Mouse (Mus musculus): ENCODE measurements around the gene Slain1.
"Not testable (repeated sequence)": the region's sequence is repeated elsewhere in the genome, so short reads cannot be mapped to it uniquely, and the experiment has no call there.

The Slain1 gene

DNA sequence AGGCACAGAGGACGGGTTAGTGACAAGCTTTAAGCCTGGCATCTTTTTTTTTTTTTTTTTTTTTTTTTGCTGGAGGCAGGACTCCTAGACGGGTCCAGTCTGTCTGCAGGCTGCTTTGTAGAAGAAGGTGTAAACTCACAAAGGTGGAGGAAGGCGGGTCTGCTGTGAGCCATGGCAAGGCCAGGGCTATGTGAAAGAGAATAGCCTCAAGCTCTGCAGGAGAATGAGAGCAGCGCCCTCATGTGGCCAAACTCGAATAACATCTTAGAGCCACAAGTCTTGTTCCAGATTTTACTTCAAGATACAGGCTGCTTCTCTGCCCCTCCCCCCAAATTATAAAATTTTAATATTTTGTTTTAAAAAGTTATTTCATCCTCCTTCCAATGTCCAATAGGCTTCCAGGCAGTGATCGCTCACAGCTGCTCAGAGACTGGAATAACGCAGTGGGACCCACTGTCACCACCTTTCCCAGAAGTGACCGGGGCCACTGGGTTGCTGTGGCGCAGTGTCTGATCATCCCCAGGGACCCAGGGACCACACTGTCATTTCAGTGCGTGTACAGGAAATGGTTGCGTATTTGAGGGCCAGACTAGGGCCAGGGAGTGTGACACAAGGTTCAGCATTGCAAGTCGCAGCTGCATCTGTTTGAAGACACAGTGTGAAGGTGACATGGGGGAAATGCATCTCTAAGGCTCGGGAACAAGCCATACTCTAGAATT is 70.8 kb downstream of the Slain1 start:
- peak in 1 of 2 experiments; percentile 32 for DNase-seq (ENCODE audit: low spot score in 2 of 2)

DNA sequence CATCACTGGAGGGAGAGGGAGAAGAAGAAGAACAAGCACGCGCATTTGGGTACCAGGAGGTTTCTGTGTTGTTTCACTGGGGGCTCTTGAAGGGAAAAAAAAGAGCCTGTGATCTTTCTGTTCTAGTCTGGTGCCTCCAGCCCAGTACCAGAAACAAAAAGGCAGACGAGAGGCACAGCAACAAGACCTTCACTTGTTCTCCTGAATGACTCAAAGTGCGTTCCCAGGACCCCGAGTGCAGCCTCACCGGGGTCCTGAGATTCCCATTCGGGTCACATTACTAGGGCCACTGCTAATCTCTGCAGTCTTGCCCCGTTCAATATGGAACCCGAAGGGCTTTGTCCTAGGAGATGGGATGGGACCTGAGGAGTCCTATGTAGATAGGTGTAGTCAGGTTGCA is 73.3 kb downstream of the Slain1 start:
- DNase-seq (ENCODE audit: low spot score in 2 of 2) = no peak

DNA sequence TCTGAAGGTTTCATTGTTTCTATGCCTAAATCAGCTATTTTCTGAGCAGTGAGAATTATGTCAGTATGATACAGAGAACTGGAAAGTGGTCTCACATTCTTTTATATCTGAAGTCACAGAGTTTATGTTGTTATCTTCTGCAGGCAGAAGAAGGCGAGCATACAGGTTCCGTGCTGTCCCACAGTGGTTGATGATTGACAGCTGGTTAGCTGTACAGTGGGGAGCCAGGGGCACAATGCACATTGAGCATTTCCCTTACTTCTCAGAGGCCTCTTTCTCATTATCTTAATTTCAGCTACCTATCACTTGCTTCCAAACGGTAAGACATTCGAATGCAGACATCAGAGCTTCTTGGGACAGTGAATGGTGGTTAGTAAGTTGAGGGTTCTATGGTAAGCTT is 73.8 kb downstream of the Slain1 start:
- DNase-seq (ENCODE audit: low spot score in 2 of 2) = no peak

DNA sequence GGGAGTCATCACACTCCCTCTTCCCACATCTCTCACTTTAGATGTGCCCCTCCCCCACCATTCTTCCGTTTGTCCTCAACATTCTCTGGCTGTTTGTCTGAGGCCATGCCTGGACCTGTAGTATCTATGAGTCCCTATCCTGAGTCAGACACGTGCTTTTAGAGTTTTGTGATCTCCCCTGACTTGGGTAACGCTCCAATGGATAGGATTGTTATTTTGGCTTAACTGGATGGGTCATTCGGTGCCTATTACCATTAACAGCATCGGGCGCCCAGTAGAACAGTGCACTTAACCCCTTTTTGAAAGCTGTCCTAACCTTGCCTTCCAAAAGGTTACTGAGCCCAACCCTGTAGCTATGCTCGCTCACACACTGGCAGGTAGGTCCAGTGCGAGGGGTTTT is 78.5 kb downstream of the Slain1 start:
- DNase-seq (ENCODE audit: low spot score in 2 of 2) = no peak

DNA sequence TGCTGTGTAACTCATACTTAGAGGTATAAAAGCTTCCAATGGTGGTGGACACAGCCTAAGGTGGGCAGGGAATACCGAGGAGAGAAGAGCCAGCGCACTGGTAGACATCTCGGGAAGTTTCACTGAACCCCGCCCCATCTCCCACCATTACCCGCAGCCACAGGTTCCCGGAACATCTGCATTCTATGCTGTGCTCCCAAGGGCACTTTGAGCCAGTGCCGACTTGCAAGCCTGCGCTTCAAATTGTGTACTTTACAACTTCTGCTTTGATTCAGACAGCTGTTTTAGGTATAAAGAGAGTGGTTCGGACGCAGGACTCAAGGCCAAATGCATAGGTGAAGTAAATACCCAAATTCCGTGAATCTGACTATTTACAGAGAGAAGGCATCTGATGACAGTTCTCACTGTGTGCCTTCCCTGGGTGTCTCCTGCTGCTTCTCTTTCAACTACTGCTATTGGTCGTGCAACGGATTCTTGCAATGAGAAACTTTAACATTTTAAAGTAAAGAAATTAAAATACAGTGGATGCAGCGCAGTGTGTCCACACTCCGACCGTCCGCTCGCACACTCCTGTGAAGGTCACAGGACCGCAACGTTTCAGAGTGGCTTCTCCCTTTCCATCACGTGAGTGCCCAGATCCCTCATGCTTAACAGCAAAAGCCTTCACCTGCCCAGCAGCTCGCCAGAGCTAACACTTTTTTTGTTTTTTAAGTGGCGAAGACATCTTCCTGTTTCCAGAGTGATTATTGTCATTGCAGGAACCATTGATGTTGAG is 79.1 kb downstream of the Slain1 start:
- DNase-seq (ENCODE audit: low spot score in 2 of 2) = no peak

DNA sequence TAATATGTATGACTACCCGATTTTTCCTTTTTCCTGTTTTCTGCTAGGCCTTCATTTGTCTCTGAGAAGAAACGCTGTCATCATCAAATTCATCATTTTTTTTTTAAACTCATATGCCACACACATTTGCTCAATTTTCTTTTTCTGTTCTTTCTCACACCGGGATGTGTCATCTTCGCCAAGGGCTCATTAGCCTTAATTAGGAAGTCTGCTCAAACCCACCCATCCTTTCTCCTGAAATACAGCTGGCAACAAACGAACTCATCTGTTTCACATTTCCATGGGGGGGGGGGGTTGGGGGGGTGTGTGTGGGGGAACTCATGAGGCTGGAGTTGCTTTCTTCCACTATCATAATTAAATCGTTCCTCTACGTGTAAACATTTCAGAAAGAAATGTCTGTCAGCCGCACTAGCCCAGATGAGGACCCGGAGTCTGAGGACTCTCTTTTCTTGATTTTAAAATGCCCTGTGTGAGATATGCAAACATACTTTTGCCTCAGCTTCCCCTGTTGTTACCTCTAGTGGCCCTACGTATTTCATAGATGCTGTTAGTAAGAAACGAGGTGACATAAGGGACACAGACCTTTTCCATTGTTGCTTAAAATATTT is 79.8 kb downstream of the Slain1 start:
- DNase-seq (ENCODE audit: low spot score in 2 of 2) = no peak

DNA sequence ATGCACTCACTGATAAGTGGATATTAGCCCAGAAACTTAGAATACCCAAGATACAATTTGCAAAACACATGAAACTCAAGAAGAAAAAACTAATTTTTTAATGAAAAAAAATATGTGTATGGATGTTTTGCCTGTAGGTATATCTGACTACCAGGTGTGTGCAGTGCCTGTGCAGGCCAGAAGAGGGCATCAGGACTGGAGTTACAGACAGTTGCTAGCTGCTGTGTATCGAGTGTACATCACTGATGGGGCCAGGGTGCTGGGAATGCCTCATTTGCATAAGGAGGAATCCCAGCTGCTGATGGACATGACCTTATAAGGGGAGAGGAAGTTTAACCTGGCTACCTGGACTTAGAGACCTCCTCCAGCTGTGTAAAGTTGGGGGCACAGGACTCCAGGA is 82.6 kb downstream of the Slain1 start:
- no peak for DNase-seq (ENCODE audit: low spot score in 2 of 2)

DNA sequence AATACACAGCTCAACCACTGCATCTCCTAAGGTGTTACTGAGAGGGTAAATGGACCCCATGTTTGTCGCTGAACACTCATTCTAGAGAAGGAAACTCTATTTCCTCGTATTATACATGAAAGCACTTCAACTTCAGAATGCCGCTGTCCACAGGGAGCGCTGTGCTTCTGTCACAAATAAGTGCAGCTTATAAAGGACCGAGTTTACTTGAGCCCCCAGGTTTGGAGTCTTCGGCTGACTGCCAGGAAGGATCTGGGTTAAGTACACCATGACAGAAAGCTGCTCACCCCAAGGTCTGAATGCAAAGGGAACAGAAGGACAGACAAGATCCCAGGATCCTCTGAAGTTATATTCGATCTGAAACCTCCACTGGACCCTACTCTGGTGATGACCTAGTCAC is 91.2 kb downstream of the Slain1 start:
- DNase-seq (ENCODE audit: low spot score in 2 of 2) = no peak

DNA sequence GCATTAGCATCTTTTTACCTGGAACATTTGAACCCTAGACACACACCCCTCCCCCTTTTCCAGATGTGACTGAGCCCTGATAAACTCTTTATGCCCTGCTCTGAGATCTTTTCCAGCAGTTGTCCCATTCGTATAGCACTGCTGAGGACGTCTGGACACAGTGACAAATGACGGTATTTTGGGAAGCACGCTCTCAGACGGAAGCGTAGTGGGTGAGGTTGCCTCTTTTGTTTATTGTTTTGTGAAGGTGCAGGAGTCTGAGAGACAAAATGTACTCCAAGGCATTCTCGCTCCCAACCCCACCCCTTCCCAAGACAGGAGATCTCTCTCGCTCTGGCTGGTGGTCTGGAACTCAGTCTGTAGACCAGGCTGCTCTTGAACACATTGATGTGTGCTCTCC is 92.1 kb downstream of the Slain1 start:
- no peak for DNase-seq (ENCODE audit: low spot score in 2 of 2)

DNA sequence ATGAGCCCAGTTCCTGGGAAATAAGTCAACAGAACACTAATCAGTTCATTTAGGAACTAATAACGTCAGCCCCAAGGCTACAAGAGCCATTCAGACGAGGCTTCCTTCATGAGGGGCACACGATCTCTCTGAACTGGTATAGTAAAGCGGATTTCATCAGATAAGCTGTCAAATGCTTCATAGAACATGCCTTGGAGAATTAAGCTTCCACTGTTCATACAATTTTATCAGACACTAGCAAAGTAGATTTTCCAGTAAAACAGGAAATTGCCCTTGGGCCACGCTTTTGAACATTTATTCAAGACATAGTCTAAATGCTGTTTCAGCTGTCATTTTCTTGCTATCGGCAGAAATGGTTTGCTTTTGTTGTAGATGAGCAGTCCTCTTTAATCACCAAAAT is 97.3 kb downstream of the Slain1 start:
- DNase-seq (ENCODE audit: low spot score in 2 of 2) = no peak

DNA sequence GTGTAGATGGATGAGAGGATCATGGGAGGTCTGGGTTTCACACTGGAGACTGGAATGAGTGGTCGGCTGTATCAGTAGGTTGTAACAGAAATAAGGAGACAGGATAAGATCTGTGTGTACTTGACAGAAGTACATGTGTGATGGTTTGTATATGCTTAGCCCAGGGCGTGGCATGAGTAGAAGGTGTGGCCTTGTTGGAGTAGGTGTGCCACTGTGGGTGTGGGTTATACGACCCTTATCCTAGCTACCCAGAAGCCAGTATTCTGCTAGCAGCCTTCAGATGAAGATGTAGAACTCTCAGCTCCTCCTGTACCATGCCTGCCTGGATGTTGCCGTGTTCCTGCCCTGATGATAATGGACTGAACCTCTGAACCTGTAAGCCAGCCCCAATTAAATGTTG is 100.6 kb downstream of the Slain1 start:
- not testable (repeated sequence) for DNase-seq (ENCODE audit: low spot score in 2 of 2)

DNA sequence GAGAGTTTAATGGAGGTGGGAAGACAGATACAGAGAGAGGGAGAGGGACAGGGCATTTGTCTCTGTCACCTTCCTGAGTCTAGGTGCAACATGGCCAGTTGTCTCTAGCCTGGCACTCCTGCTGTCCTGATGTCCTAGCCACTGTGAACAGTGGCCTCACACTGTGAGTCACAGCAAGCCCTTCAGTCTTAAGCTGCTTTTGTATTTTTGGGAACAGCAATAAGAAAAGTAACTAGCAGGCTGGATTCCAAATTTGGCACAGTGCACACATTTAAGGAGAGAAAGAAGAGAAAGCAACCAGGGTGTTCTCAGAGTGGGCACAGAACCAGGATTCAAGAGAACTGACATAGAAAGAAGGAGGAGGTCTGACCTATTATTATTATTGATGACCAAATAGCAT is 101.4 kb downstream of the Slain1 start:
- DNase-seq (ENCODE audit: low spot score in 2 of 2) = no peak

DNA sequence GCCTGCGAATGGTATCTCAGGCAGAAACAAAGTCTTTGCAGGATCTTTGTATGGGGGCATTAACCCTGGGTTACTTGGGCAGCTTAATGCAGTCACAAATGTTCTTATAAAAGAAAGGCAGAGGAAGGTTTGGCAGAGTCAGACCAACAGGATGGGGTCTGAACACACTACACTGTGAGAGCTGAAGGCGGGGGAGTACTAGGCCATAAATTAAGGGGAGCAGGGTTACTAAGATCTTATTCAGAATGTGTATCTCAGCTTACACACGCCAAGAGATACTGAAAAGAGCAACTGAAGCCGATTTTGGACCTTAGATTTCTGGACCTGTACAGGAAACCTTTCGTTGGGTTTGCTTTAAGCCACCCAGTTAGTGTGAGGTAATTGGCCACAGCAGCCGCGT is 102.7 kb downstream of the Slain1 start:
- no peak for DNase-seq (ENCODE audit: low spot score in 2 of 2)

DNA sequence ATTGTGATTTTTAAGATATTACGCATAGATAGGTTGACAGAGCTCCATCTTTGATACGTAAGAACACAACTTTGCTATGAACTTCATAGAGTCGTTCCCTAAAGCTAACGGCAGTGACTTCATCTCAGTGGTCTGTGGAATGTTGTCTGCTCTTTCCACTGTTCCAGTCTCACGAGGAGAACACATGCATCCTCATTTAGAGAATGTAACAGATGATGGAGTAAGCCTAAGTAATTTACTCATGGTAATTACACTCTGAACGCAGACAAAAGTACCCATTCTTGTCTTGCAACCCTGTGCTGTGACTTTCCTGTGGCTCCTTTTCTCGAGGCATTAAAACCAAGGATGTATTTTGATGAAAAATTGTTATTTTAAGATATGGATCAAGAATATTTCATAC is 104.0 kb downstream of the Slain1 start:
- no peak for DNase-seq (ENCODE audit: low spot score in 2 of 2)

DNA sequence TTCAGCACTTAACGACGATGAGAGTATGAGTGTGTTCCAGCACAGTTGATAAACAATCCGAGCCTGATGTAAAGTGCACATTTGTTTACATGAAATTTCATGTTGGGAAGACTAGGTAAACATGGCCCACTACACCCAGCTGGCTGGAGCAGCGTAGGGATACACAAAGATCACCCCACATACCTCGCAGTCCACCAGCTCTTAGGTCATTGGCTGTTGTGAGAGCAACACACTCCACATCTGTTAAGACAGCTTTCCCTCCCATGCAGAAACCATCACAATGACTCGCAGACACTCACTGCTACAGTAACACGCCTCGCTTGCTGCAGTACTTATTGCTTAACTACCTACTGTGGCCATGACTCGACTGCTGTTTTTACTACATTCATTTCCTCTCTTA is 104.4 kb downstream of the Slain1 start:
- no peak for DNase-seq (ENCODE audit: low spot score in 2 of 2)
